Mouse (Mus musculus) adrenal gland, adult 10 weeks (tissue): ENCODE data around the gene Taar7d. TPM values are rescaled to one million over a fixed set of nuclear protein-coding genes. Genes with fewer than 3 reads are reported as not detected.

Source experiments
- polyA plus RNA-seq: library from polyadenylated mRNA; stranded (reverse); fragments of 350-450 nt; fragmentation: Illumina TruSeq; extraction: RNeasy Lipid Tissue Mini Kit (QIAGEN cat#74804); gene quantifications from one replicate; pipeline ENCODE4 v1.2.3, GENCODE M21; 2014; ENCODE audit warnings: low read depth, low replicate concordance

Taar7d gene
- polyA plus RNA-seq: not detected

GRCm38 (mm10) chr10:24026922-24027321 is at the start of gene Taar7d:
TSS of gene Taar7d (plus strand) at chr10:24027222.

DNA sequence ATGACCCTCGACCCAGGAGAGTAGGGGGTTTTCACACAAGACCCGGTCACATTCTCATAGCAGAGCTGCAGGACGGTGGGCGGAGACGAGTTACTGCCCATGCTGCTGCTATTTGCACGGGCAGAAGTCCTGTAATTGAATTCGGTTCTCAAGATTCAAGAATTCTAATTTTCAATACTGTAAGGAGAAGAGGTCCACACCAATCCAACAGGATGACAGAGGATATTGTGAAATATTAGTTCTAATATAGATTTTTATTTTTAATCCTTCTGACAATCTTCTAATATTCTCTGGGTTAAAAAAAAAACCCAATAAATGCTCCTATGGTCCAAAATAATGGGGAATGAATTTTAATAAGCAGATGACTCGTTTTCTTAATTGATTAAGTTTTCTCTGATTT is 41.5 kb upstream of the Taar7d start, which contains the start of gene Taar6:
TSS of gene Taar6 (minus strand) at position 101 of the 400 bp plus-strand sequence.

DNA sequence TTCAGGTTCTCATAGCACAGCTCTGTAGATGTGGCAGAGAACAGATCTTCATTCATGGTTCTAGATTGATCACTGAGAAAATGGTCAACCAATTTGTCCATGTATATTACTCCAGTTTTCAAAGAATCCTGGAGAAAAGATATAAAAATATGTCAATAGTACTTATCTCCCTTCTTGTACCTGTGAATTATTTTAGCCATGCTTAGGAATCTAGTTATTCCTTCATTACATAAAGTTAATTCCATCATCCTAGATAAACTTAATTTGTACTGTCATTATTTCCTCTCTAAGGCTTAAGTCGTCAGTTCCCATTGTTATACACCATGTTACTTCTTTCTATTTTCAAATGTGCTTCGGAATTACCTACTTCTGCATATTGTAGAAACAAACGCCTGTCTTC is 33.6 kb upstream of the Taar7d start, which contains the start of gene Taar7a:
TSS of gene Taar7a (minus strand) at position 101 of the 400 bp plus-strand sequence.

DNA sequence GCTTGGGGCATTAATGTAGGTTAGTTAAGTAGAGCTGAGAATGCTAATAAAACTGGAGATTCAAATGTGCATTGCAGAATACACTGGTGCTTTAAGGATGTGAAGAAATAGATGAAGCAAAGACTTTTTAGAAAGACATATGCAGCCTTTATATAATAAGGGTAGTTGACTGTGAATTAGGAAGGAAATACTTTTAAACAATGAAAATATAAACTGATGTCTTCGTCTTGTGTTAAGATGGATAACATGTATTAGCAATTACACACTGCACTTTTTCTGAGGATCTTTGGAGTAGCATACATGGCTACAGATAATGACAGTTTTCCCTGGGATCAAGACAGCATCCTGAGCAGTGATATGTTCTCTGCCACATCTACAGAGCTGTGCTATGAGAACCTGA is 27.4 kb upstream of the Taar7d start, which contains the start of gene Taar7b:
TSS of gene Taar7b (plus strand) at position 301 of the 400 bp plus-strand sequence.

DNA sequence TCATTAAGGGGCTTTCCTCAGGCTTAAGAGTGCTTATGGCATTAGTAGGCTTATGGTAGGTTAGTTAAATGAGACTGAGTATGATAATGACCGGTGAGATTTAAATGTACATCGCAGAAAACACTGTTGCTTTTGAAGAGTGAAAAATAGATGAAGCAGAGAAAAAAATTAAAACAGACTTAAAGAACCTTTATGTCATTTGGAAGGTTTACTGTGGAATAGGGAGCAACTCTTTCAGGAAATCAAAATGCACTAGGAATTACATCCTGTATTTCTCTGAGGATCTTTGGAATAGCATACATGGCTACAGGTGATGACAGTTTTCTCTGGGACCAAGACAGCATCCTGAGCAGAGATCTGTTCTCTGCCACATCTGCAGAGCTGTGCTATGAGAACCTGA is 10.3 kb downstream of the Taar7d start, which contains the start of gene Taar7e:
TSS of gene Taar7e (plus strand) at position 301 of the 400 bp plus-strand sequence.

GRCm38 (mm10) chr10:24049210-24049609 is 22.2 kb downstream of the Taar7d start, which contains the start of gene Taar7f:
TSS of gene Taar7f (plus strand) at chr10:24049510.

GRCm38 (mm10) chr10:24076200-24076599 is 49.2 kb downstream of the Taar7d start, which contains the start of gene Taar8a:
TSS of gene Taar8a (plus strand) at chr10:24076500.

Other genes with a start within 250 kb of the Taar7d start
- 250 TPM for gene Rps12, start 239.9 kb upstream of the Taar7d start, polyA plus RNA-seq
- gene Slc18b1, start 230.2 kb upstream of the Taar7d start, polyA plus RNA-seq: 34.5 TPM
- gene Vnn3, start 175.8 kb upstream of the Taar7d start, polyA plus RNA-seq: 56.3 TPM
- 50.1 TPM for gene Vnn1, start 132.5 kb upstream of the Taar7d start, polyA plus RNA-seq
- not detected for gene Taar1, start 106.9 kb upstream of the Taar7d start, polyA plus RNA-seq
- not detected for gene Taar2, start 88.7 kb upstream of the Taar7d start, polyA plus RNA-seq
- not detected for gene Taar3, start 77.7 kb upstream of the Taar7d start, polyA plus RNA-seq
- gene Taar4, start 66.7 kb upstream of the Taar7d start, polyA plus RNA-seq: not detected
- not detected for gene Taar5, start 56.5 kb upstream of the Taar7d start, polyA plus RNA-seq
- gene Taar6, start 41.6 kb upstream of the Taar7d start, polyA plus RNA-seq: not detected
- gene Taar7a, start 33.7 kb upstream of the Taar7d start, polyA plus RNA-seq: not detected
- gene Taar7b, start 27.3 kb upstream of the Taar7d start, polyA plus RNA-seq: not detected
- not detected for gene Taar7e, start 10.4 kb downstream of the Taar7d start, polyA plus RNA-seq
- not detected for gene Taar7f, start 22.3 kb downstream of the Taar7d start, polyA plus RNA-seq
- gene Taar8a, start 49.3 kb downstream of the Taar7d start, polyA plus RNA-seq: not detected
- not detected for gene Taar8b, start 65.1 kb downstream of the Taar7d start, polyA plus RNA-seq
- gene Taar8c, start 74.7 kb downstream of the Taar7d start, polyA plus RNA-seq: not detected
- not detected for gene Taar9, start 82.3 kb downstream of the Taar7d start, polyA plus RNA-seq
- 227 TPM for gene Stx7, start 122.1 kb downstream of the Taar7d start, polyA plus RNA-seq
- gene Moxd1, start 196.3 kb downstream of the Taar7d start, polyA plus RNA-seq: 0.41 TPM